Mouse (Mus musculus) heart, adult 2 months (tissue): ENCODE data around the gene Polrmt.

ENCODE experiments used
- CTCF ChIP-seq: fragments of 200-600 bp; IDR thresholded peaks from 2 replicates; pipeline ENCODE4 v1.8.1; 2022; ENCODE audit warnings: antibody characterized with exemption, mild to moderate bottlenecking, moderate library complexity
- POLR2A ChIP-seq: fragments of 200-500 bp; IDR thresholded peaks from 2 replicates; pipeline ENCODE4 v1.6.1; 2011; ENCODE audit warnings: mild to moderate bottlenecking, low read depth, low read length, control low read depth; ENCODE audit not compliant: insufficient read depth

- TF ChIP-seq CTCF (no peak), POLR2A (no peak)
Measured at GRCm38 (mm10) chr10:79778006-79778405, 31.6 kb upstream of the Polrmt start.
